Mouse (Mus musculus): Measurements from ENCODE around the gene Slc6a17. TPM values are rescaled to one million over a fixed set of nuclear protein-coding genes. Genes with fewer than 3 reads are reported as not detected.
A peak's percentile ranks its signal among the peaks of the same experiment; 100 is the strongest.

The Slc6a17 gene
- total RNA-seq, 2 experiments from 2014 or later = 286 to 289 TPM

DNA sequence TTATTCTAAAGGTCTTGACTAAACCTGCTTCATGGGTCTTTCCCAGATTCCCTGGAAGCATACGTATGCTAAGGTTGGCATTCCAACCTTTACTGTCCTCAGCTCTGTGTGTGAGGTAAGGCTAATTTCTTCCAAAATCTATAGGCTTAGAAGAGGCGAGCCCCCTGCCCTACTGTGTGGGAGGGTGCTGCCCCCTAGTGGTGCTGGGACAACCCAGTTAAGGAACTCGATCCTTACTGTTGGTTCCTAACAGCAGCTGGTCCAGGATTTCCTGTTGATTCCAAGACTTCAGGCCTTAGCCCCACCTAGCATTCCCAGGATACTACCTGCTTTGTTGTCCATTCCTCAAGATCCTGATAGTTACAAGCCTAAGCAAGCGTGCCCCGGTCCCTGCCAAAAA is 55.7 kb downstream of the Slc6a17 start:
- DNase-seq = peak; percentile 73 to 78

DNA sequence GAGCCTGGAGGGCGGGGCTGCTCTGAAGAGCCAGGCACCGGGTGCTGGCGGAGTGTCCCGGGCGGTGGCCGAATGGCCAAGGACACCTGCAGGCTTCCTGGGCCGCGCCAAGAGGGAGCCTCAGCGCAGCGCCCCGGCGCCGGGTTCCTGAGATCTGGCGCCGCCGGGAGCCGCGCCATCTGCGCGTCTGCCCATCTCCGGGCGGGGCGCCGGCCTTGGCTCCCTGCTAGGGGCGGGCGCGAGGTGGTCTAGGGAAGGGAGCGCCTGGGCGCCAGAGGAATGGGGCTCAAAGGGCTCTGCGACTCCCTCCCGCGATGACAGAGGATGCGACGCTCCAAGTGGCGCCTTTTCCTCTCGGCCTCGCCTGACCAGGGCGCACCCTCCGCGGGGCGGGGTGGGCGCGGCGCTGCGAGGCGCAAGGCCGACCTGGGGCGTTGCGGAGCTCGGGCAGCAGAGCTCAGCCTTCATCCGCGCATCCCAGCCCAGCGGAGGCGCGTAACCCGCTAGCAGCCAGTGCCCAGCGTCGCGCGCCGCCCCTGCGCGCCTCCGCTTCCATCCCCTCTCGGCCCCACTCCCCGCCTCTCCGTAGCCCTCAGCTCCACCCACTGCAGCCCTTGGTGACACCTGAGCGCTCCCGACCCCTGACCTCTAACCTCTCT is 57.9 kb downstream of the Slc6a17 start:
- no peak for DNase-seq

DNA sequence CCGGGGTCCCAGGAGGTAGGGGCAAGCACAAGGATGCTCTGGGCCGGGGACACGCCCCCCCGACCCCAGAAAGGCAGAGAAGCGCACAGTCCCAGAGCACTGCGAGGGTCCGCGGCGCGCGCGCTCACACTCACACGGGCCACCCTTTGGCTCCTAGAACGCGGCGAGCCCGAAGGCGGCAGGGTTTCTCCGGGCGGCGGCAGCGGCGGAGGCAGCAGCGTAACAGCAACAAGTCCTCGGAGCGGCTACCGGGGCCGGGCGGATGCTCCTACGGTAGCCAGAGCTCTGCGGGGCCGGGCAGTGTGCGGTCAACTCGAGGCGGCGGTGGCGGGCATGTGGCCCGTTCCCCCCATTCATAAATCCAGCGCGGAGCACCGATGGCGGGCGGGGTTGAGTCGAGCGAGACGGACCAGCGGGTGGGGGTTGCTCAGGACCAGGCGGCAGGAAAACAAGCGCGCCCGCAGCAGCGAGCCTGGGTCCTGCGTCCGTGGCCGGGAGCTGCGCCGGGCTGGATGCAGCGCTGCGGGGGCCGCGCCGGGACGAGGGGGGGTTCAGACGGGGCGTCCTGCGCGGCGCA is 58.5 kb downstream of the Slc6a17 start, which contains the start of gene Kcnc4:
Gene Kcnc4 (minus strand): TSS at position 357 of the 577 bp plus-strand sequence.
- DNase-seq = peak in 1 of 2 experiments; percentile 51

DNA sequence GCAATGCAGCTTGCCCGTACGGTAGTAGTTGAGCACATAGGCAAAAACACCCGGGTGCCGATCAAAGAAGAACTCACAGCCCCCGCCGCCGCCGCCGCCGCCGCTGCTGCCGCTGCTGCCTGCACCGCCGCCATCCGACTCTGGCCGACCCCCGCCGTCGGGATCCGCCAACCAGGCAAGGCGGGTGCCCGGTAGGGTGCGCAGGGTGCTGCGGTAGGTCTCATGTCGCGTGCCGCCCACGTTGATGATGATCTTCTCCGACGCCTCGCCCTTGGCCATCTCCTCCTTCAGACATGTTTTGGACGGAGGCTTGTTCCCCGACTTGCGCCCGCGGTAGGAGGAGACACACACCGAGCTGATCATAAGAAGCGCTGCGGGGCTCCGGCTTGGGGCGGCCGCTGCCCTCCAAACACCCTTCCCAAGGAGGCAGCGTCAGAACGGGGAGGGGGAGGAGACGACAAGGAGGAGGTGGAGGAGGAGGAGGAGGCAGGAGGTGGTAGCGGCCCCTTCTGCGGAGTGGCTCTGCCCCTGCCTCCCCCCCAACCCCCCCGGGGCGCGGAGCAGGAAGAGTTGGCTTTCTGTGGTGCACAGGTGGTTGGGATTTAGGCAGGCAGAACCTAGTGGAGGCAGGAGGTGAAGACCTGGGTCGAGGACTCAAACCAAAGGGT is 59.2 kb downstream of the Slc6a17 start:
- DNase-seq = peak in 1 of 2 experiments; percentile 52

DNA sequence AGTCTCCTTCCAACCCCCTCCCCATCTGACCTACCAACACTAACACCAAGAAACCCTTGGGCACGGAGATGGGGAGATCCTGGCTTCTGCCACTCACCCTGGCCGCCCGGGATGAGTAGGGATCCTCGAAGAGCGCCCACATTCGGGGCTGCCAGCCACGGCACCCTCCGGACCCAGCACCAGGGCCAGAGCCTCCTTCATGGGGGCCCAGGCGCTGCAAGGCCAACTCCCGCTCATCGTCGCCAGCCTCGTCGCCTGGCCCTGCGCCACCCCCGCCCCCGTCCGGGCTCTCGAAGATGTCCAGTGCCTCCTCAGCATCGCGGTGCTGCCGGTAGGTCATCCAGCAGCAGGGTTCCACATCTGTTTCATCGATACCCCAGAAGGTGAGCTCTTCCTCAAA is 59.7 kb downstream of the Slc6a17 start:
- DNase-seq = no peak

DNA sequence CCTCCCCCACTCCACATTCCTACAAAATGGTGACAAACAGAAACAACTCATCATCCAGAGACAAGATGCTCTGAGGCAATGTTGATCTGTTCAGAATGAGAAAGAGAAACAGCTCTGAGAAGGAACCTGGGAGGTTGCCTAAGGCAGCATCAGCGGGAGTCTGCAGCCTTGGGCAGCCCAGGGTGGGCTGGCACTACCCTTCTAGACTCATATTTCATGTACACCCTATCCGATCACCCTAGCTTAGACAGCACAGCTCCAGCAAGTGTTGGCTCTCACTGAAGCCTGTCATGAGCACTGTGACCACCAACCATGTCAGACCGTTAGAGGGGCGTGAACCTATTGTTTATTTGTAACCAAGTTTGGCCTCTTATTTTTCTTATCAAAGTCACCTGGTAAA is 63.5 kb downstream of the Slc6a17 start:
- DNase-seq = no peak

DNA sequence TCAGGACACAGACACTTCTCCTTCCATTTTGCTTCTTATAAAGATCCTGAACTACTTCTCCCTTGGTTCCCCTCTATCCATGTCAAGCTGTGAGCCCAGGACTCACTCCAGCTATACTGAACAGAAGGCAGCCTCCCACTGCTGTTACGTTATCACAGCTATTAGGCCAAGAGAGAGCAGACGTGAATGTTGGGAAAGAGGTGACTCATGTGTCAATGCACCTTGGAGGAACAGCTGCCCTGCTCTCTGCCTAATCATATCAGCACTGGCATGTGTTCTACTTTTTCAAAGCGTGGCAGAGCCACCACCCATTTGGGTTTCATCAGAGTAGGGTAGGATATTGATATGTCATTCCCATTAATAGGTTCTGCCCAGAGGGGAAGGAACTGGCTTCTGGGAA is 71.0 kb downstream of the Slc6a17 start:
- DNase-seq = no peak

DNA sequence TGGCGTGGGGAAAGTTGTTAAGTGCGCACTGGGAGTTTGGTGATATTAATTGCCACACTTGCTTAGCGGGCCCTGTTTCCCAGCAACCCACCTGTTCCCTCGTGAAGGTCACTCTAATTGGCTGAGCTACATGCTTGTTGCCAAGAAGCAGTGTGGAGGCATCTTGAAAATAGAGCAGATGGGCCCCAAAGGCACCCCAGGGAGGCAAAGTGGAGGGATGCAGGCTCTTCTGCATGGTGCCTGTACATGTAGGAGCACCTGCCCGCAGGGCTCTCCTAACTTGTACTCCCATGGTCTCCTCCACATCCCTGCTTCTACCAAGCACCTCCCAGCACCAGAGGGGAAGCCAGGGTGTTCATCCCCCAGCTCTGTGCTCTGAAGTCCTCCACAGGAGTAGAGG is 74.0 kb downstream of the Slc6a17 start:
- no peak for DNase-seq

DNA sequence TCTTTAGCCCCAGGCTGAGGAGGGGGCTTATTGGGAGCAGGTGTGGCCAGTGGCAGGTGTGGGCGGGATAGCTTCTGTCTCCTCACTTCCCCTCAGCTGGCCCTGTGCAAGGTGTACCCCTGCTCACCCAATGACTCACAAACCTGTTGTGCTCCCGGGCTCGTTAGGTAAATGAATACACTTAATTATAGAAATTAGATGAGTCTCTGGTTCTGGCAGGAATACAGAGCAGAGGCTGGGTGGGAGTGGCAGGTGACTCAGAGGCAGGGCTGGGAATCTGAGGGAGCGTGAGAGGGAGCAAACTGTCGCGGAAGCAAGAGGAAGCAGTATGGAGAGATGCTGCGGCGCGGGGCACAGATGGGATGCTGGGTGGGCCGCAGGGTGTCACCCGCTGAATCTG is 75.6 kb downstream of the Slc6a17 start:
- peak; percentile 70 to 74 for DNase-seq

DNA sequence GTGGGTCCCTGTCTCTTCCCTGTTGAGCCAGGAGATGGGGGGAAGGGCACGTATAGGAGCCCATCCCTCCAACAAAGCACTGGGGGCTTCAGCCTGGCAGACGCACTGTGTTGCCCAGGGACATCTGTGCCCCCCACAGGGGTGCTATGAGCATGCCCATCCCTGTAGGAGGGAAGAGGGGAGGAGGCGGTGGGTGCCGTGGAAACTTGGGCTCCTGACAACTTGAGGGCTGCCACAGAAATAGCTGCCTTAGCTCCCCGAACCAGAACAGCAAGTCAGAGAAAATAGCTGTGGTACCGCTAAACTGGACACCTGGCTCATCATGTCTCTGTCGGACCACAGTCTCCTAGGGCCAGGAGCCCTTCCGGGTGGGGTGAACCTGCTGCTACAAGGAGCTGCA is 76.5 kb downstream of the Slc6a17 start:
- no peak for DNase-seq

DNA sequence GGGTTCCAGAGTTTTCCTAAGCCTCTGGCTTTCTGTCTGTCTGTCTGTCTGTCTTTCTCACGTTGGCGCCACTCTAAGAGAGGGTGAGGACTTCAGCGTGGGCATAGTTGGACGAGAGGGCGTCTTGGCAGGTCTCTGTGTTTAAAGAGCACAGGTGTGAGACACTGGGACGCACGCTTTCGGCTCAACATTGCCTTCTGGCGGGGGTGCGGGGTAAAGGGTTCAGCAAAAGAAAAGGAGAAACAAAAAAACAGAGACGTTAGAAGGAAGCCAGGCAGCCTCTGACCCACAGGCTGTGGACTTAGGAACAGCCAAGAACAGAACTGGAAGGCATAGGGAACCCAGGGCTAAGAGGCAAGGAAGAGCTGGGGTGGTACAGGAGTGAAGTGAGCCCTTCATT is 78.5 kb downstream of the Slc6a17 start:
- DNase-seq = no peak

DNA sequence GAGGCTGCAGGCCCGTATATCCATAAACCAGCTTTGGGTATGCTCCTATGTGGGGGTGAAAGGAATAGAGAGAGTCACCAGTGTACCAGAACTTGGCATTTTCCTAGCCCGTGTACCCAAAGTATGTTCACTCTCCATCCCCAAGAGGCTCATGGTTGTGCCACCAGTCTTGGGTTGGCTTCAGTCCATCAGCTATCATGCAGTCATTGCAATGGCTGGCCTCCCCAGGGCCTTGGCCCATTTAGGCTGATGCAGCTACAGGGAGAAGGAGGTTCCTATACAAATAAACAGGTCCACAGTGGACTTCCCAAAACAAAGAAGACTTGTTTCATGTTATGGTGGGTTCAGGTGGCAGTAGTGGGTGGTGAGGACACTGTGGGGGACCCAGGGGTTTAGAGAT is 80.2 kb downstream of the Slc6a17 start:
- DNase-seq = no peak

DNA sequence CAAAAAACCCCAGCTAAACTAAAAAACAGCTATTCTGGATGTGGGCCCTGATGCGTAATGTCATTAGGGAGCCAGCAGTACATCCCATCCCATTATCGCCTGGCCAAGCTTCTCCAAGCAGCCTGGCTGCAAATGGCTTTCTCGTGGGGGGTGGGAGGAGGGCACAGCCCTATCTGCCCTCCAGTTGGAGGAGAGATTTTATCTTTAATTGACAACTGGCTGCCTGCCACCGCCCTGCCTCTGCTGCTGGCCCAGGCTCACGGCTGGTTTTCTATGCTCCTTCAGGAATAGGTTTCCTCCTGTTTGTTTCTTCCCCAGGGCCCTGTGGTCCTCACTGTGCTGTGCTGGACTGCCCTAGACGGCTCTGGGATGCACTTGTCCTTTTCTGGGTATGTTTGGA is 81.4 kb downstream of the Slc6a17 start:
- DNase-seq = no peak

DNA sequence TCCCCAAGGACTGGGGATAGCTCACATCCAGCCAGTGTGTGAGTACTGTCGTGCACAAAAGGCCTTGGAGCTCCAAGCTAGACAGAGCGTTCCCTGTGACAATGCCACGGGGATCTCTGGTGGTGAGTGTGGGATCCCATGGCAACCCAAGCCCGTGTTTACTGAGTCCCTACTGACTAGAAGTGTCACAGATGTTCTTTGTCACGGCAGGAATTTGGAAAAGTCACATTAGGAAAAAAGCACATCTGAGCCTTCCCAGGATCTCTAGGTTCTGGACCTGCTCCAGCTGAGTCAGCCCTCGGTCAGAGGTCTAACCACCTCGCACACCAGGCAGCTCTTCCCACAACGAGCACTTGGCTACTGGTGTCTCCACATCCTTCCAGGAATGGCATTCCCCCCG is 84.2 kb downstream of the Slc6a17 start:
- no peak for DNase-seq

DNA sequence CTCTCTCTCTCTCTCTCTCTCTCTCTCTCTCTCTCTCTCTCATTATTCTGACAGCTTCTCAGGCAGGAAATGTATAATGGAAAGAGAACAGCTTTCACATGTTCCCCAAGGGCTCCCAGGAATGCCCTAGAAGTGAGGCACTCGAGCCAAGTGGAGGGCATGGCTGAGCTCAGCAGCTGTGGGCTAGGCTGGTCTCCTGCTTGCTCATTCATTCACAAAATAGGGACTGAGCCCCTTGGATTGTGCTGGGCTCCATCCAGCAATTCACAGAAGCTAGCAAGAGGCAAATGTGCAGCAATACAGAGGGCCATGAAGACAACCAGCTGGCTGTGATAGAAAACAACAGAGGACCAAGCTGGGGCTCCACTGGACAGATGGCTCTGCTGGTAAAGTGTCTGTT is 86.5 kb downstream of the Slc6a17 start:
- DNase-seq = no peak

DNA sequence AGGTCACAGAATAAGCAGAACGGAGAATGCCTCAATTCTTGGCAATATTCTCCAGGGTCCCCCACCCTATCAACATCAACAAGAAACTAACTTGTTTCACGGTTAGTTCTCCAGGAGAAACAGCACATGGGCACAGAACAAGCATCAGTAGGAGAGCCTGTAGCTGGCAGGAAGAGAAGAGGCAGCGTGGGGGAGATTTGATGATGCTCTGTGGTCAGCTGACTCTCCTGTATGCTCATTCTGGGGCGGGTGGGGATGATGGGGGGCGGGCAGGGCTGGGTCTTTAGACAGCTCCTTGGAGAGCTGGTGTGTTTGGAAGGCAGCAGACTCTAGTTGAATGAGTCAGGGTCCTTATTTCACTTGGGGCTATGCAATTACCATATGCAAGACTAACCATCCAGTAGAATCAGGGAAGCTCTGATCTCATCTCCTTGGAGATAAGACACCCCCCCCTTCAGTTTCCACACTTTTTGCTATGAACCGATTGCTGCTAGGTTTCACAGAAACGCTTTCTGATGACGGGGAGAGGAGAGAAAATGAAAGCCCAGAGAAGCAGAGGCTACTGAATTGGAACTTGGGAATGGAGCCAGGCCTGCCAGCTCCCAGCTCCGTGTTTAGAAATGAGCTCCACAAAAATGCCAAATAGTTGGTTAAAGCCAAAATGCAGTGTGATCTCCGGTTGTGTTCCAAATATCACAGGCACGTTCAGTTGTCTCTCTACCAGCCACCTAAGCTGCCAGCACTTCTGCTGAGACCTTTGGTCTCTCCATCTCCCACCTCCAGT is 93.4 kb downstream of the Slc6a17 start:
- DNase-seq = peak in 1 of 2 experiments; percentile 48

DNA sequence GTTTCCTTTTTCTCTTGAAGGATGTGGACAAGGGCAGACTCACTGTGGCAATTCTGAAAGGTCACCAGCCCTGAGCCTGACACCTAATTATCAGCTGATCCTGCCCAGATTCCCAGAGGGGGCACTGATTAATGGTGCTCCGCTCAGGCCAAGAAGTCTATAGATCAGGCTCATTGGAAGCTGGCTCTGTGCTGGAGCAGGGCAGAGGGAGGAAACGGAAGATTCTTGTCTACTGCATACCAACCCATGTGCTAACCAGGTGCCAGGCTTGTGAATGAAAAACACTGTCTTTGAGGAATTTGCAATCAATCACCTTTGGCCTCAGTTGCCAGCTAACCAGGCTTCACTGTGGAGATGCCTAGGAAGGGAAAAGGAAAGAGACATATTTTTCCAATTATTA is 97.7 kb downstream of the Slc6a17 start:
- DNase-seq = no peak

Other genes starting within 250 kb of the Slc6a17 start
- 10 to 100 TPM; 64.0 to 79.4 TPM for gene Lamtor5, start 239.2 kb downstream of the Slc6a17 start, total RNA-seq (2021)
- 1 to 10 TPM in 1 of 2 experiments, under 1 TPM in 1; 0.86 to 1.1 TPM for gene Slc16a4, start 226.8 kb downstream of the Slc6a17 start, total RNA-seq (2021)
- gene Rbm15, start 184.3 kb downstream of the Slc6a17 start, total RNA-seq (2021) = 10 to 100 TPM; 25.9 to 28.0 TPM
- 10 to 100 TPM; 55.5 to 60.2 TPM for gene Kcnc4, start 58.5 kb downstream of the Slc6a17 start, total RNA-seq (2021)
- not detected for gene Ubl4b, start 37.1 kb upstream of the Slc6a17 start, total RNA-seq (2021)
- under 1 TPM; 0.33 to 0.35 TPM for gene Alx3, start 77.0 kb upstream of the Slc6a17 start, total RNA-seq (2021)
- not detected for gene Gm10961, start 113.3 kb upstream of the Slc6a17 start, total RNA-seq (2021)
- gene Strip1, start 113.7 kb upstream of the Slc6a17 start, total RNA-seq (2021) = 10 to 100 TPM; 68.4 to 70.0 TPM
- gene Ahcyl1, start 178.5 kb upstream of the Slc6a17 start, total RNA-seq (2021) = 100 to 1,000 TPM; 335 to 338 TPM
- gene Csf1, start 242.5 kb upstream of the Slc6a17 start, total RNA-seq (2021) = 10 to 100 TPM; 19.0 to 20.1 TPM